10 mouse cellular contexts compared by ENCODE assay signal in the genomic region with DNA sequence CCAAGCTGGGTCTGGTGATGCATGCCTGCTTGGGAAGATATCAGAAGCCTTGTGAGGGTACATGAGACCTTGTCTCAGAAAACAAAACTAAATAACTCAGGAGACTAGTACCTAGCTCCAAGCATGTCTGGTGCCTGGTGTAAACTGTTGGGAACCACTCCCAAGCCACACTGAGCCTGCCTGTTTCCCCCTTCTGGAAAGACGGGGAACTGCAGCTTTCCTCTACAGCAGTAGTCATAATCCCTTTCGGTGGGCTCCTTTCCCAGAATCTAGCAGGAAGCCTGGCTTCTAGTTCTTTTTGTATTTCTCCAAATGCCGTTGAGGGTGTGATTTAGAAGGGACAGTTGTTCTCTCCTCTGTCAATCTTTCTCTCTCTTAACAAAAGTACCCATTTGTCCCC. TPM values are rescaled to one million over a fixed set of nuclear protein-coding genes. Genes with fewer than 3 reads are reported as not detected.
DNase-seq lines count a peak whose midpoint lies in the region; ATAC-seq and TF ChIP-seq lines count a peak whose summit lies in the region.
"Had no signal": no experiment of that assay in that cellular context is flagged by ENCODE, and none has a peak within 500 bp of the region (broad histone marks: within the 10 kb centered on the region; RNA-seq: fewer than 3 reads in every experiment).

No protein-coding gene starts in this region.

- H3K9me3 ChIP-seq in intestine, postnatal 0 days (ENCODE audit: control insufficient read depth) = no peaks in the 10 kb centered on the region
- no peaks in the 10 kb centered on the region for H3K9me3 ChIP-seq in intestine, embryonic 15.5 days
- H3K9me3 ChIP-seq: embryonic facial prominence, embryonic 15.5 days; limb, embryonic 13.5 days had no signal

- no peak overlapping the region for H3K4me3 ChIP-seq in intestine, postnatal 0 days (ENCODE audit: low read depth, low read length)
- no peak overlapping the region for H3K4me3 ChIP-seq in intestine, embryonic 15.5 days (replicated peaks)
- H3K4me3 ChIP-seq: embryonic facial prominence, embryonic 15.5 days; limb, embryonic 13.5 days had no signal

- ATAC-seq in intestine, postnatal 0 days = 0 out of 2 replicates have a peak, but pooled peaks have one; percentile 44
- no peak for ATAC-seq in intestine, embryonic 15.5 days
- peak; percentile 76 for ATAC-seq in megakaryocyte-erythroid progenitor cell, adult 5-6 weeks (replicated peaks; ENCODE audit: low FRiP score, low TSS enrichment, poor library complexity, severe bottlenecking)

- DNase-seq in A20 (ENCODE audit: low read depth, low spot score) (peak; percentile 38), ES-CJ7 (ENCODE audit: low read depth, low spot score) (peak; percentile 67)
- peak; percentile 34 to 75 for DNase-seq in cerebellum, postnatal 25 days
- DNase-seq in kidney, adult 9 months = peak; percentile 68
- DNase-seq in urinary bladder, postnatal 36 days (ENCODE audit: low spot score in 2 of 2) = peak; percentile 44 to 59

- H3K36me3 ChIP-seq in intestine, postnatal 0 days (ENCODE audit: control insufficient read depth, insufficient read depth) = no peaks in the 10 kb centered on the region
- H3K36me3 ChIP-seq in intestine, embryonic 15.5 days = no peaks in the 10 kb centered on the region
- H3K36me3 ChIP-seq: embryonic facial prominence, embryonic 15.5 days; limb, embryonic 13.5 days had no signal

- H3K27me3 ChIP-seq in intestine, postnatal 0 days (replicated peaks; ENCODE audit: control insufficient read depth, insufficient read depth, low read length) = peaks cover 36% of the 10 kb centered on the region
- H3K27me3 ChIP-seq in intestine, embryonic 15.5 days (replicated peaks) = peaks cover 24% of the 10 kb centered on the region

- H3K4me1 ChIP-seq in intestine, postnatal 0 days (replicated peaks; ENCODE audit: control insufficient read depth, insufficient read depth, low read length) = no peaks in the 10 kb centered on the region
- H3K4me1 ChIP-seq in intestine, embryonic 15.5 days (replicated peaks) = peaks cover 12% of the 10 kb centered on the region

- no peak overlapping the region; the same call in 1 of the 2 replicates for H3K27ac ChIP-seq in intestine, postnatal 0 days (ENCODE audit: low read depth, low read length)
- H3K27ac ChIP-seq in intestine, embryonic 15.5 days = no peak overlapping the region
- H3K27ac ChIP-seq: embryonic facial prominence, embryonic 15.5 days; limb, embryonic 13.5 days had no signal

- 23% methylated on average over 3 of the region's 3 CpGs for WGBS in intestine, postnatal 0 days
- 27% methylated on average over 3 of the region's 3 CpGs for WGBS in intestine, embryonic 15.5 days

- TF ChIP-seq CTCF in intestine, postnatal 0 days (IDR thresholded peaks at IDR 0.05; ENCODE audit: low read depth) = peak; percentile 86

- no peak overlapping the region for H3K9ac ChIP-seq in intestine, postnatal 0 days (ENCODE audit: low read depth, low read length)
- no peak overlapping the region for H3K9ac ChIP-seq in intestine, embryonic 15.5 days
- H3K9ac ChIP-seq: embryonic facial prominence, embryonic 15.5 days; limb, embryonic 13.5 days had no signal

- no peak overlapping the region for H3K4me2 ChIP-seq in intestine, postnatal 0 days (replicated peaks; ENCODE audit: low read depth)
- no peak overlapping the region for H3K4me2 ChIP-seq in intestine, embryonic 15.5 days (replicated peaks)
- H3K4me2 ChIP-seq: embryonic facial prominence, embryonic 15.5 days; limb, embryonic 13.5 days had no signal

RNA-seq across cellular contexts. Expression of a gene that starts 2.6 kb away (rescaled TPM):
- 1.4 TPM in 2 replicates for polyA plus RNA-seq in intestine, postnatal 0 days (2015; fragmentation: Nextera tagmentation; extraction: Ambion mirVana)
- 3.3 and 3.7 TPM in 2 replicates for polyA plus RNA-seq in intestine, embryonic 15.5 days (2015; fragmentation: Nextera tagmentation; extraction: Ambion mirVana)
- not detected in 2 replicates for total RNA-seq in megakaryocyte-erythroid progenitor cell, adult 5-6 weeks (2014; fragmentation: Nextera tagmentation)
- total RNA-seq in megakaryocyte-erythroid progenitor cell, adult 5-6 weeks (2017) = not detected in 2 replicates

RNA-seq across cellular contexts. Expression of a gene that starts 23.9 kb away (rescaled TPM):
- 331 and 336 TPM in 2 replicates for polyA plus RNA-seq in intestine, postnatal 0 days (2015; fragmentation: Nextera tagmentation; extraction: Ambion mirVana)
- polyA plus RNA-seq in intestine, embryonic 15.5 days (2015; fragmentation: Nextera tagmentation; extraction: Ambion mirVana) = 288 and 318 TPM in 2 replicates
- 115 and 121 TPM in 2 replicates for total RNA-seq in megakaryocyte-erythroid progenitor cell, adult 5-6 weeks (2014; fragmentation: Nextera tagmentation)
- total RNA-seq in megakaryocyte-erythroid progenitor cell, adult 5-6 weeks (2017) = 72.0 and 72.8 TPM in 2 replicates
